Mouse (Mus musculus) Patski (cell line): ENCODE measurements around the gene Mtus2. TPM values are rescaled to one million over a fixed set of nuclear protein-coding genes. Genes with fewer than 3 reads are reported as not detected.

ENCODE experiments used
- ATAC-seq: fragments of 100-300 bp; one replicate; pipeline ENCODE4 v1.8.0; 2021
- CTCF ChIA-PET: fragments of 350-600 bp; sonication (Branson Sonifier 250); formaldehyde crosslinking; loops from one replicate; lab custom pipeline; 2022; ENCODE audit warnings: inconsistent platforms; lab: Charles Lee
- POLR2A ChIA-PET: fragments of 350-600 bp; sonication (Branson Sonifier 250); formaldehyde crosslinking; loops from one replicate; lab custom pipeline; 2022; ENCODE audit warnings: antibody characterized with exemption, inconsistent platforms; lab: Charles Lee
- DNase-seq: peaks from one replicate; pipeline ENCODE4 v3.0.0-alpha.2; 2011; ENCODE audit warnings: low read depth, low spot score
- H3K27me3 ChIP-seq: fragments of 371-371 bp; one replicate; pipeline ENCODE4 v1.5.1; 2021
- CTCF ChIP-seq: fragments of 100-300 bp; IDR thresholded peaks from one replicate; pipeline ENCODE4 v1.5.1; 2021
- in situ Hi-C: fragments of 300-500 bp; cut with MboI; formaldehyde crosslinking; loops from 3 replicates; pipeline ENCODE4 v1.11.1; 2018; ENCODE audit warnings: low pct_unique_long_range_greater_than_20kb, mixed read lengths
- polyA plus RNA-seq: library from polyadenylated mRNA; unstranded; gene quantifications from one replicate; pipeline ENCODE4 v1.2.3, GENCODE M21; 2021

Mtus2 gene
- polyA plus RNA-seq, 1 experiment from 2014 or later: 1.3 TPM

GRCm38 (mm10) chr5:148349327-148350011, 392.3 kb downstream of the Mtus2 start:
- ATAC-seq (no peak), DNase-seq (no peak)
- CTCF ChIA-PET: interaction anchor here (9.3 kb wide), 1 partner anchor 100 kb away, joined by 52 read pairs; no protein-coding TSS in a partner anchor
- in situ Hi-C loops: loop anchor here (25.0 kb wide), 1 partner anchor 1038 kb away; no protein-coding TSS in a partner anchor
- no peak for TF ChIP-seq CTCF
- POLR2A ChIA-PET: no interaction called here
- H3K27me3 ChIP-seq: no peaks in the 10 kb centered on the region

GRCm38 (mm10) chr5:148353429-148353828, 396.3 kb downstream of the Mtus2 start:
- TF ChIP-seq CTCF: no peak
- ATAC-seq (no peak), DNase-seq (no peak)
- in situ Hi-C loops: loop anchor here (25.0 kb wide), 1 partner anchor 1034 kb away; no protein-coding TSS in a partner anchor
- POLR2A ChIA-PET: no interaction called here
- no peaks in the 10 kb centered on the region for H3K27me3 ChIP-seq
- CTCF ChIA-PET: no interaction called here

GRCm38 (mm10) chr5:148354536-148354935, 397.4 kb downstream of the Mtus2 start:
- ATAC-seq: no peak
- no peaks in the 10 kb centered on the region for H3K27me3 ChIP-seq
- TF ChIP-seq CTCF: no peak
- no peak for DNase-seq
- in situ Hi-C loops: loop anchor here (25.0 kb wide), 1 partner anchor 1033 kb away; no protein-coding TSS in a partner anchor
- CTCF ChIA-PET: no interaction called here
- POLR2A ChIA-PET: interaction anchor here (0.6 kb wide), 1 partner anchor 70 kb away, joined by 4 read pairs; no protein-coding TSS in a partner anchor

- DNase-seq: no peak
- TF ChIP-seq CTCF: no peak
- POLR2A ChIA-PET: no interaction called here
- CTCF ChIA-PET: interaction anchor here (0.9 kb wide), 1 partner anchor 23 kb away, joined by 3 read pairs; no protein-coding TSS in a partner anchor
- H3K27me3 ChIP-seq: no peaks in the 10 kb centered on the region
- no peak for ATAC-seq
- in situ Hi-C loops: loop anchor here (25.0 kb wide), 1 partner anchor 1031 kb away; no protein-coding TSS in a partner anchor
Measured at GRCm38 (mm10) chr5:148355822-148356221, 398.7 kb downstream of the Mtus2 start.

- no peak for ATAC-seq
- ChIA-PET POLR2A (no interaction called here), CTCF (interaction anchor here (0.9 to 3.0 kb wide), 6 partner anchors 13 to 93 kb away, joined by 3 to 10 read pairs (median 3); no protein-coding TSS in a partner anchor)
- DNase-seq: no peak
- no peaks in the 10 kb centered on the region for H3K27me3 ChIP-seq
- in situ Hi-C loops: loop anchor here (25.0 kb wide), 1 partner anchor 1030 kb away; no protein-coding TSS in a partner anchor
- TF ChIP-seq CTCF: no peak
Measured at GRCm38 (mm10) chr5:148357168-148357567, 400.0 kb downstream of the Mtus2 start.

- DNase-seq (no peak), ATAC-seq (no peak)
- ChIA-PET POLR2A (no interaction called here), CTCF (interaction anchor here (1.1 to 3.0 kb wide), 4 partner anchors 27 to 91 kb away, joined by 3 to 10 read pairs (median 6); no protein-coding TSS in a partner anchor)
- no peaks in the 10 kb centered on the region for H3K27me3 ChIP-seq
- no peak for TF ChIP-seq CTCF
- in situ Hi-C loops: loop anchor here (25.0 kb wide), 1 partner anchor 1028 kb away; no protein-coding TSS in a partner anchor
Measured at GRCm38 (mm10) chr5:148359131-148359530, 402.0 kb downstream of the Mtus2 start.

- ChIA-PET CTCF (interaction anchor here (1.0 to 2.1 kb wide), 5 partner anchors 26 to 227 kb away, joined by 3 to 7 read pairs (median 3); partner anchors contain the start of gene Slc7a1), POLR2A (interaction anchor here (0.6 to 1.1 kb wide), 4 partner anchors 9 to 186 kb away, joined by 3 to 5 read pairs (median 4); no protein-coding TSS in a partner anchor)
- H3K27me3 ChIP-seq: no peaks in the 10 kb centered on the region
- DNase-seq: peak; percentile 83
- TF ChIP-seq CTCF: no peak
- in situ Hi-C loops: loop anchor here (25.0 kb wide), 1 partner anchor 1026 kb away; no protein-coding TSS in a partner anchor
- peak; percentile 80 for ATAC-seq
Measured at GRCm38 (mm10) chr5:148360922-148361758, 404.0 kb downstream of the Mtus2 start.

- peak; percentile 90 for ATAC-seq
Measured at GRCm38 (mm10) chr5:148361759-148362010, 404.6 kb downstream of the Mtus2 start.

GRCm38 (mm10) chr5:148362296-148362695, 405.2 kb downstream of the Mtus2 start:
- ChIA-PET POLR2A (interaction anchor here (0.6 kb wide), 1 partner anchor 25 kb away, joined by 3 read pairs; no protein-coding TSS in a partner anchor), CTCF (interaction anchor here (1.2 to 2.1 kb wide), 4 partner anchors 17 to 83 kb away, joined by 3 to 7 read pairs (median 4); partner anchors contain the start of gene Slc7a1)
- DNase-seq: no peak
- ATAC-seq: no peak
- in situ Hi-C loops: loop anchor here (25.0 kb wide), 1 partner anchor 1025 kb away; no protein-coding TSS in a partner anchor
- TF ChIP-seq CTCF: no peak
- H3K27me3 ChIP-seq: no peaks in the 10 kb centered on the region

More at GRCm38 (mm10) chr5:148361759-148362010, 404.6 kb downstream of the Mtus2 start:
- no peaks in the 10 kb centered on the region for H3K27me3 ChIP-seq
- ChIA-PET POLR2A (interaction anchor here (0.6 to 1.1 kb wide), 3 partner anchors 8 to 26 kb away, joined by 3 to 5 read pairs (median 4); no protein-coding TSS in a partner anchor), CTCF (interaction anchor here (1.0 to 2.1 kb wide), 4 partner anchors 29 to 226 kb away, joined by 3 to 7 read pairs (median 4); partner anchors contain the start of gene Slc7a1)
- no peak for TF ChIP-seq CTCF
- no peak for DNase-seq
- in situ Hi-C loops: loop anchor here (25.0 kb wide), 1 partner anchor 1026 kb away; no protein-coding TSS in a partner anchor
